Mouse (Mus musculus): ENCODE results near the gene Olfr1506. TPM values are rescaled to one million over a fixed set of nuclear protein-coding genes. Genes with fewer than 3 reads are reported as not detected.
"Not testable (repeated sequence)": the region's sequence is repeated elsewhere in the genome, so short reads cannot be mapped to it uniquely, and the experiment has no call there.

The Olfr1506 gene
- total RNA-seq (2021), result under 1 TPM in 1 of 2 experiments, not detected in 1; 0.11 TPM
- long read RNA-seq, experiment 1, result 0 reads
- long read RNA-seq, experiment 2, result 0 reads

GRCm38 (mm10) chr2:90224393-90224792 is at the start of gene Olfr1506:
Gene Olfr1506, minus strand, starts transcription at chr2:90224493.
- not testable (repeated sequence) for DNase-seq (ENCODE audit: low spot score in 2 of 2)

- no peak for DNase-seq (ENCODE audit: low spot score in 2 of 2)
Observed at GRCm38 (mm10) chr2:90270932-90271331, 46.6 kb upstream of the Olfr1506 start, which contains the start of gene Olfr1271. Gene Olfr1271, minus strand, starts transcription at chr2:90271032.

- no peak for DNase-seq (ENCODE audit: low spot score in 2 of 2)
Observed at GRCm38 (mm10) chr2:90257492-90257891, 33.2 kb upstream of the Olfr1506 start, which contains the start of gene Olfr142. Gene Olfr142, minus strand, starts transcription at chr2:90257592.

GRCm38 (mm10) chr2:90199606-90200005 is 24.7 kb downstream of the Olfr1506 start:
- not testable (repeated sequence) for DNase-seq (ENCODE audit: low spot score in 2 of 2)

- not testable (repeated sequence) for DNase-seq (ENCODE audit: low spot score in 2 of 2)
Observed at GRCm38 (mm10) chr2:90195285-90195684, 29.0 kb downstream of the Olfr1506 start.

GRCm38 (mm10) chr2:90194750-90195149 is 29.5 kb downstream of the Olfr1506 start:
- not testable (repeated sequence) for DNase-seq (ENCODE audit: low spot score in 2 of 2)

GRCm38 (mm10) chr2:90187082-90187481 is 37.2 kb downstream of the Olfr1506 start:
- not testable (repeated sequence) for DNase-seq (ENCODE audit: low spot score in 2 of 2)

GRCm38 (mm10) chr2:90186082-90186481 is 38.2 kb downstream of the Olfr1506 start:
- DNase-seq (ENCODE audit: low spot score in 2 of 2), result not testable (repeated sequence)

Other genes starting within 250 kb of the Olfr1506 start
- gene Olfr1261, start 233.3 kb downstream of the Olfr1506 start, total RNA-seq (2021), result not detected
- gene Olfr1262, start 224.3 kb downstream of the Olfr1506 start, total RNA-seq (2021), result not detected
- not detected for gene Olfr1263, start 212.4 kb downstream of the Olfr1506 start, total RNA-seq (2021)
- not detected for gene Olfr1264, start 198.9 kb downstream of the Olfr1506 start, total RNA-seq (2021)
- gene Olfr1265, start 189.2 kb downstream of the Olfr1506 start, total RNA-seq (2021), result not detected
- gene Olfr140, start 160.9 kb downstream of the Olfr1506 start, total RNA-seq (2021), result not detected
- not detected for gene Olfr1269, start 103.1 kb downstream of the Olfr1506 start, total RNA-seq (2021)
- not detected for gene Olfr32, start 82.2 kb downstream of the Olfr1506 start, total RNA-seq (2021)
- not detected for gene Olfr1270, start 71.4 kb downstream of the Olfr1506 start, total RNA-seq (2021)
- not detected for gene Olfr142, start 33.1 kb upstream of the Olfr1506 start, total RNA-seq (2021)
- not detected for gene Olfr1271, start 46.5 kb upstream of the Olfr1506 start, total RNA-seq (2021)
- not detected for gene Olfr1272, start 68.3 kb upstream of the Olfr1506 start, total RNA-seq (2021)
- gene Gm13769, start 97.7 kb upstream of the Olfr1506 start, total RNA-seq (2021), result not detected
- not detected for gene Olfr1274-ps, start 174.2 kb upstream of the Olfr1506 start, total RNA-seq (2021)

Data from adrenal gland, postnatal 4 days (tissue).